Mouse (Mus musculus) neural tube, embryonic 15.5 days (tissue): Measurements from ENCODE around the gene Tfip11. TPM values are rescaled to one million over a fixed set of nuclear protein-coding genes. Genes with fewer than 3 reads are reported as not detected.

Experiments used
- ATAC-seq: fragments of 200-750 bp; cut with Nextera tagmentation; 2 replicates; pipeline ENCODE4 v1.8.0; 2017; ENCODE audit warnings: mild to moderate bottlenecking, moderate TSS enrichment, moderate library complexity; ENCODE audit not compliant: low FRiP score
- H3K27ac ChIP-seq: fragments of 300-500 bp; sonication (generic); replicated peaks from 2 replicates; pipeline ENCODE4 v1.5.1; 2015; ENCODE audit warnings: mild to moderate bottlenecking, inconsistent platforms
- H3K27me3 ChIP-seq: fragments of 300-500 bp; sonication (generic); replicated peaks from 2 replicates; pipeline ENCODE4 v1.6.1; 2015; ENCODE audit warnings: inconsistent platforms
- H3K36me3 ChIP-seq: fragments of 300-500 bp; sonication (generic); 2 replicates; pipeline ENCODE4 v1.6.1; 2015; ENCODE audit warnings: inconsistent platforms
- H3K4me1 ChIP-seq: fragments of 300-500 bp; sonication (generic); 2 replicates; pipeline ENCODE4 v1.6.1; 2015; ENCODE audit warnings: inconsistent platforms
- H3K4me2 ChIP-seq: fragments of 300-500 bp; sonication (generic); 2 replicates; pipeline ENCODE4 v1.6.1; 2015; ENCODE audit warnings: inconsistent platforms, mild to moderate bottlenecking, moderate library complexity
- H3K4me3 ChIP-seq: fragments of 300-500 bp; sonication (generic); replicated peaks from 2 replicates; pipeline ENCODE4 v1.5.1; 2015; ENCODE audit warnings: mild to moderate bottlenecking, inconsistent platforms
- H3K9ac ChIP-seq: fragments of 300-500 bp; sonication (generic); replicated peaks from 2 replicates; pipeline ENCODE4 v1.6.1; 2015; ENCODE audit warnings: mild to moderate bottlenecking, inconsistent platforms
- H3K9me3 ChIP-seq: fragments of 300-500 bp; sonication (generic); replicated peaks from 2 replicates; pipeline ENCODE4 v1.6.1; 2016; ENCODE audit warnings: inconsistent platforms
- WGBS: fragments of 180-500 bp; shearing (Covaris S2); methylation state at CpG from one replicate; pipeline ENCODE4 v1.1.7; 2015; ENCODE audit warnings: mixed read lengths; 5-methylcytosine and 5-hydroxymethylcytosine counted together
- polyA plus RNA-seq: library from polyadenylated mRNA; unstranded; fragments of >200 nt; fragmentation: Nextera tagmentation; extraction: Ambion mirVana; gene quantifications from 2 replicates; pipeline ENCODE4 v1.2.1, GENCODE M21; 2015

Gene Tfip11
- polyA plus RNA-seq, 1 experiment from 2014 or later: 29.7 TPM

- ATAC-seq: no peak
- Histone ChIP-seq H3K36me3 (no peaks in the 10 kb centered on the region), H3K4me1 (peaks cover 24% of the 10 kb centered on the region), H3K9me3 (no peaks in the 10 kb centered on the region), H3K4me3 (no peak overlapping the region), H3K9ac (no peak overlapping the region), H3K27ac (0 out of 2 replicates have a peak overlapping the region, but pooled peaks have one; percentile 0), H3K4me2 (no peak overlapping the region), H3K27me3 (no peaks in the 10 kb centered on the region)
- WGBS: 83% methylated on average over 10 of the region's 10 CpGs
Observed at GRCm38 (mm10) chr5:112283543-112284202, 42.5 kb upstream of the Tfip11 start.

- ATAC-seq: no peak
- Histone ChIP-seq H3K27ac (no peak overlapping the region), H3K27me3 (no peaks in the 10 kb centered on the region), H3K4me1 (peaks cover 19% of the 10 kb centered on the region), H3K4me2 (no peak overlapping the region), H3K36me3 (no peaks in the 10 kb centered on the region), H3K9me3 (no peaks in the 10 kb centered on the region), H3K9ac (no peak overlapping the region), H3K4me3 (no peak overlapping the region)
- 88% methylated on average over 7 of the region's 7 CpGs for WGBS
Observed at GRCm38 (mm10) chr5:112284203-112284582, 42.0 kb upstream of the Tfip11 start.

DNA sequence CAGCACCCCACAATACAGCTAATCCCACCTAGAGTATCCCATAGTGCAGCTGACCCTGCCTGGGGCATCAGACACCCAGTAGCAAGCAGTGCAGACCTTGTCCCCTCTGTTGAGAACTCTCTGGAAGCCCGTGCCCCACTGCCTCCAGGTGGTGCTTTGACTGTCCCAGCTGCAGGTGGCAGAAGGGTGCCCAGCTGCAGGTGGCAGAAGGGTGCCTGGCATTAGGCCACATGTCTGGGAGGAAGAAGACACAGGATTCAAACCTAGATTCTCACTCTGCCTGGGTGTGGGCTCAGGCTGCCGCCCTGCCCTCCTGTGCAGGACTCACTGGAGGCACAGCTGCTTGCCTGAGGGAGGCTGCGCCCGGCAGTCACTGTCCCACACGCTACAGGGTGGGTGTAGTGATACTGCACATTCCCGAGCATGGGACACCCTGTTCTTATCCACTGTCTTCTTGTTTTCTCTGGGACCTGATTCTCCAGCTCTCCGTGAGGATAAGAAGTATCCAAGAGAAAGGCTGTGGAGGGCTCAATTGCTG, 40.5 kb upstream of the Tfip11 start:
- Histone ChIP-seq H3K27ac (no peak overlapping the region), H3K27me3 (no peaks in the 10 kb centered on the region), H3K4me2 (no peak overlapping the region), H3K9me3 (no peaks in the 10 kb centered on the region), H3K36me3 (no peaks in the 10 kb centered on the region), H3K4me1 (peaks cover 23% of the 10 kb centered on the region), H3K4me3 (no peak overlapping the region), H3K9ac (no peak overlapping the region)
- 81% methylated on average over 7 of the region's 7 CpGs for WGBS
- ATAC-seq: no peak

- Histone ChIP-seq H3K4me2 (no peak overlapping the region), H3K27ac (no peak overlapping the region), H3K9ac (no peak overlapping the region), H3K36me3 (no peaks in the 10 kb centered on the region), H3K27me3 (no peaks in the 10 kb centered on the region), H3K4me1 (peaks cover 32% of the 10 kb centered on the region), H3K4me3 (no peak overlapping the region), H3K9me3 (no peaks in the 10 kb centered on the region)
- 97% methylated on average over 2 of the region's 2 CpGs for WGBS
- no peak for ATAC-seq
Observed at GRCm38 (mm10) chr5:112286608-112286983, 39.6 kb upstream of the Tfip11 start.

DNA sequence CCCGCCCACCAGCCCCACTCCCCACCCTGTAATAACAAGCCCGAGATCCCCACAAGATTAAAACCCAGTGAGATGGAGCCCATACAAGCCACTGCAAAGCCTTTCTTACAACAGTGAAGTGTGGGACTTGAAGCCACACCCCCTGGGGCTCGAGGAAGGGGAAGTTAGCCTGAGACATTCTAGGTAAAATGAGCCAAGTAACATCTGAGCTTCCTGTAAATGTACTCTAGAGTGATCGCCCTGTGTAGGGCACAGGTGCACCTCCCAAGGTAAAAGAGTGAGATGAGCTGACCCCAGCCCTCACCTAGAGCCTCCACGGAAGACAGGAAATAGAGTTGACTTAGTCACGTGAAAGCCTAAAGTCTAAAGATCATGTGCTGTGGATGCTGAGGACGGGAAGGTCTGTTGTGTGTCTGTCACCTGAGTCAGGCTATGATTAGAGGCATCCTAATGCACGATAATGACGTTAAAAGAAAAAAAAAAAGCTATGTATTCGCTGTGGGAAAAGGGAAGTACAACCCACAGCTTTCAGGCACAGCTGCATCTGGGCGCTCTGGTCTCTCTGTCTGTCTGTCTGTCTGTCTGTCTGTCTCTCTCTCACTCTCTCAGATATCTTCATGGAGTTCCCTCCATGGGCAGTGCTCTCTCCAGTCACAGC, 39.0 kb upstream of the Tfip11 start:
- peaks cover 36% of the 10 kb centered on the region for H3K4me1 ChIP-seq
- no peak overlapping the region for H3K27ac ChIP-seq
- 82% methylated on average over 11 of the region's 11 CpGs for WGBS
- no peak for ATAC-seq
- no peak overlapping the region for H3K4me3 ChIP-seq
- no peak overlapping the region for H3K4me2 ChIP-seq
- no peaks in the 10 kb centered on the region for H3K27me3 ChIP-seq
- H3K9me3 ChIP-seq: no peaks in the 10 kb centered on the region
- H3K36me3 ChIP-seq: no peaks in the 10 kb centered on the region
- no peak overlapping the region for H3K9ac ChIP-seq

- H3K4me2 ChIP-seq: no peak overlapping the region
- 82% methylated on average over 2 of the region's 2 CpGs for WGBS
- H3K4me3 ChIP-seq: no peak overlapping the region
- no peaks in the 10 kb centered on the region for H3K9me3 ChIP-seq
- no peak overlapping the region for H3K9ac ChIP-seq
- no peaks in the 10 kb centered on the region for H3K36me3 ChIP-seq
- no peak for ATAC-seq
- peaks cover 41% of the 10 kb centered on the region for H3K4me1 ChIP-seq
- H3K27ac ChIP-seq: no peak overlapping the region
- H3K27me3 ChIP-seq: no peaks in the 10 kb centered on the region
Observed at GRCm38 (mm10) chr5:112287652-112288051, 38.5 kb upstream of the Tfip11 start.

- Histone ChIP-seq H3K36me3 (no peaks in the 10 kb centered on the region), H3K4me1 (peaks cover 41% of the 10 kb centered on the region), H3K9me3 (no peaks in the 10 kb centered on the region), H3K4me3 (no peak overlapping the region), H3K4me2 (no peak overlapping the region), H3K27me3 (no peaks in the 10 kb centered on the region), H3K27ac (no peak overlapping the region), H3K9ac (no peak overlapping the region)
- no peak for ATAC-seq
- WGBS: 72% methylated on average over 9 of the region's 9 CpGs
Observed at GRCm38 (mm10) chr5:112288193-112289141, 37.7 kb upstream of the Tfip11 start.

DNA sequence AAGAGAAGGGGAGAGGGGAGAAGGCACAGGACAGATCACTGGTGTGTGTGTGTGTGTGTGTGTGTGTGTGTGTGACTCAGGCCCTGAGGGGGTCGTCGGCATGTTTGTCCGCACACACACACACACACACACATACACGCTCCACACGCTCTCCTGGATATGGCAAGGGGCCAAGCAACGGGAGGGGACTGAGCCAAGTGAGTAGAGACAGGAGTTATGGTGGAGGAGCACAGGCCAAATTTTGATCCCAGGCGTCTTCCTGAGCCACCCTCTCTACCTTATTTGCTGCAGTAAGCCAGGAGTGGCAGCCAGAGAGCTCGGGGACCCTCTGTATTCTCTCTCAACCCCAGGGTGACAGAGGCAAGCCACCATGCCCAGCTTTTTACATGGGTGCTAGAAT, 36.9 kb upstream of the Tfip11 start:
- ATAC-seq: no peak
- Histone ChIP-seq H3K4me2 (peak overlapping the region; percentile 6; the same call in 1 of the 2 replicates), H3K36me3 (no peaks in the 10 kb centered on the region), H3K27me3 (no peaks in the 10 kb centered on the region), H3K4me1 (peaks cover 35% of the 10 kb centered on the region), H3K9me3 (no peaks in the 10 kb centered on the region), H3K4me3 (no peak overlapping the region), H3K27ac (no peak overlapping the region), H3K9ac (no peak overlapping the region)
- WGBS: 56% methylated on average over 8 of the region's 8 CpGs

- no peak overlapping the region for H3K27ac ChIP-seq
- 0 out of 2 replicates have a peak overlapping the region, but pooled peaks have one; percentile 2 for H3K4me2 ChIP-seq
- peaks cover 37% of the 10 kb centered on the region for H3K4me1 ChIP-seq
- H3K4me3 ChIP-seq: no peak overlapping the region
- H3K9ac ChIP-seq: no peak overlapping the region
- H3K27me3 ChIP-seq: no peaks in the 10 kb centered on the region
- WGBS: 82% methylated on average over 16 of the region's 16 CpGs
- ATAC-seq: no peak
- no peaks in the 10 kb centered on the region for H3K36me3 ChIP-seq
- H3K9me3 ChIP-seq: no peaks in the 10 kb centered on the region
Observed at GRCm38 (mm10) chr5:112289819-112290535, 36.2 kb upstream of the Tfip11 start.

DNA sequence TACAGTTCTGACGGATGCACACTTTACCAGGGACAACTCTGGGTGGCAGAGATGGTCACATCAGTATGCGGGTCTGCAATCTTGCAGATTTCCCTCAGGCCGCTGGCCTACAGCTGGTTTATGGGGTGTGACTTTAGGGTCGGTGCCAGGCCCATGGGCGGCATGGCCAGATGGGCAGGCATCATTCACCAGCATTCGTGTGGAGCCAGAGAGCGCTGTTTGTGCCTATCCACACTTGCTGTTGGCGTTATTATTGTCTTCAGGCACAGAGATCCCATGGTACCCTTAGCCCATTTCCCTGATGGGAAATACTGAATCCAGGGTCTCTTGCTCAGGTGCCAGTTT, 35.6 kb upstream of the Tfip11 start:
- ATAC-seq: no peak
- no peak overlapping the region for H3K27ac ChIP-seq
- no peaks in the 10 kb centered on the region for H3K27me3 ChIP-seq
- peaks cover 39% of the 10 kb centered on the region for H3K4me1 ChIP-seq
- H3K36me3 ChIP-seq: no peaks in the 10 kb centered on the region
- no peaks in the 10 kb centered on the region for H3K9me3 ChIP-seq
- 64% methylated on average over 8 of the region's 8 CpGs for WGBS
- no peak overlapping the region for H3K9ac ChIP-seq
- no peak overlapping the region for H3K4me3 ChIP-seq
- no peak overlapping the region for H3K4me2 ChIP-seq

DNA sequence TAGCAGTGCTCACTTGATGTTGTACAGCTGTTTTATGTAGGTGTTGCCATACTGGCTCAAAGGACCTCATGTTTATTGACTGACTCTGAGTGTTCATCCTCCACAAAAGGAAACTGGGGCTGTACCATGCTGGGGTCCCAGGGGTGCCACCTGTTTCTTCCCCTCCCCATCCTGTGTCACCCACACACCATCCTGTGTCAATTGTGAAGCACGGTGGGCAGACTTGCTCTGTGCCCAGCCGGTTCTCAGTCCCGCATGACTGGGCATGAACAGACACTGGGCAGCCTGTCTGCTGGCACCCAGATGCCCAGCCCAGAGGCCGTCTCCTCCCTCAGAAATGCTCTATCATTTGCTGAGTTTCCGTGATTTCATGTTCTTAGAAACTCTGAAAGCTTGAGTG, 34.3 kb upstream of the Tfip11 start:
- H3K27ac ChIP-seq: no peak overlapping the region
- H3K4me1 ChIP-seq: peaks cover 39% of the 10 kb centered on the region
- no peak overlapping the region for H3K4me3 ChIP-seq
- no peak overlapping the region for H3K4me2 ChIP-seq
- H3K9ac ChIP-seq: no peak overlapping the region
- H3K36me3 ChIP-seq: no peaks in the 10 kb centered on the region
- 74% methylated on average over 5 of the region's 5 CpGs for WGBS
- H3K9me3 ChIP-seq: no peaks in the 10 kb centered on the region
- ATAC-seq: no peak
- H3K27me3 ChIP-seq: no peaks in the 10 kb centered on the region
